Mouse (Mus musculus) forebrain, embryonic 16.5 days (tissue): ENCODE data around the gene Pxmp2. TPM values are rescaled to one million over a fixed set of nuclear protein-coding genes. Genes with fewer than 3 reads are reported as not detected.

Source experiments
- ATAC-seq: fragments of 200-750 bp; cut with Nextera tagmentation; 2 replicates; pipeline ENCODE4 v1.8.0; 2017; ENCODE audit warnings: mild to moderate bottlenecking, moderate library complexity
- H3K27ac ChIP-seq: fragments of 300-500 bp; sonication (generic); 2 replicates; pipeline ENCODE4 v1.5.1; 2014; ENCODE audit warnings: low read length, control low read depth
- H3K27me3 ChIP-seq: fragments of 300-500 bp; sonication (generic); replicated peaks from 2 replicates; pipeline ENCODE4 v1.6.1; 2014; ENCODE audit warnings: low read length; ENCODE audit not compliant: control insufficient read depth, insufficient read depth
- H3K36me3 ChIP-seq: fragments of 300-500 bp; sonication (generic); 2 replicates; pipeline ENCODE4 v1.6.1; 2014; ENCODE audit not compliant: control insufficient read depth, insufficient read depth
- H3K4me1 ChIP-seq: fragments of 300-500 bp; sonication (generic); replicated peaks from 2 replicates; pipeline ENCODE4 v1.6.1; 2014; ENCODE audit warnings: low read length; ENCODE audit not compliant: control insufficient read depth, insufficient read depth
- H3K4me2 ChIP-seq: fragments of 300-500 bp; sonication (generic); 2 replicates; pipeline ENCODE4 v1.6.1; 2014; ENCODE audit warnings: mild to moderate bottlenecking, low read length, control low read depth
- H3K4me3 ChIP-seq: fragments of 300-500 bp; sonication (generic); replicated peaks from 2 replicates; pipeline ENCODE4 v1.5.1; 2014; ENCODE audit warnings: mild to moderate bottlenecking, low read length, control low read depth
- H3K9ac ChIP-seq: fragments of 300-500 bp; sonication (generic); replicated peaks from 2 replicates; pipeline ENCODE4 v1.6.1; 2014; ENCODE audit warnings: low read depth, low read length, control low read depth
- H3K9me3 ChIP-seq: fragments of 300-500 bp; sonication (generic); 2 replicates; pipeline ENCODE4 v1.6.1; 2016; ENCODE audit warnings: low read length; ENCODE audit not compliant: control insufficient read depth
- WGBS: fragments of 180-500 bp; shearing (Covaris S2); extraction: QIAGEN DNeasy Blood & Tissue Kit; methylation state at CpG from one replicate; pipeline ENCODE4 v1.1.7; 2014; 5-methylcytosine and 5-hydroxymethylcytosine counted together
- polyA plus RNA-seq: library from polyadenylated mRNA; unstranded; fragments of >200 nt; fragmentation: Nextera tagmentation; extraction: Ambion mirVana; gene quantifications from 2 replicates; pipeline ENCODE4 v1.2.1, GENCODE M21; 2015

Pxmp2 gene
- polyA plus RNA-seq, 1 experiment from 2014 or later: 5.3 TPM

DNA sequence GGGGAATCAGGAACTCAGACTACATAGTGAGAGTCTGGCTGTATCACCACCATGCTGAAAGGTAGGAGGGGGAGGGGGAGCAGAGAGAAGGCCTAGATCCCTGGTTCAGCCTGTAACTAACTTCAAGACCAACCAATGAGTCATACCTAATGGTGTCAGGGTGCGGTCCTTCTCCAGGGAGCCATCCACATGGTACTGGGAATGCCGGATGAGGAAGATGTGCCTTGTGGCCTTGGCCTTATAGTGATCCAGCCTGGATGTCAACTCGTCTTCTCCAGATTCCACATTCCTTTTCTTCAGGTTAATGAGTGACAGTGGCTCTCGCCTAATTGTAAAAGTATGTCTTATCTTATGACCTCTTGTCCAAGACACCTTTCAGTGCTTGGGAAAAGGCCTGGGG is 19.0 kb downstream of the Pxmp2 start:
- H3K27ac ChIP-seq: no peak overlapping the region
- ATAC-seq: no peak
- 94% methylated on average over 4 of the region's 4 CpGs for WGBS

GRCm38 (mm10) chr5:110244091-110244490 is 41.9 kb downstream of the Pxmp2 start:
- Histone ChIP-seq H3K27ac (no peak overlapping the region), H3K4me3 (no peak overlapping the region), H3K4me2 (no peak overlapping the region), H3K9me3 (no peaks in the 10 kb centered on the region), H3K36me3 (peaks cover 50% of the 10 kb centered on the region), H3K4me1 (no peaks in the 10 kb centered on the region), H3K27me3 (no peaks in the 10 kb centered on the region), H3K9ac (no peak overlapping the region)
- WGBS: 85% methylated on average over 2 of the region's 2 CpGs
- no peak for ATAC-seq

More for the DNA sequence above, 19.0 kb downstream of the Pxmp2 start:
- H3K9ac ChIP-seq: no peak overlapping the region
- no peaks in the 10 kb centered on the region for H3K27me3 ChIP-seq
- no peak overlapping the region for H3K4me2 ChIP-seq
- H3K9me3 ChIP-seq: no peaks in the 10 kb centered on the region
- peaks cover 12% of the 10 kb centered on the region for H3K4me1 ChIP-seq
- H3K4me3 ChIP-seq: no peak overlapping the region
- H3K36me3 ChIP-seq: peaks cover 23% of the 10 kb centered on the region

DNA sequence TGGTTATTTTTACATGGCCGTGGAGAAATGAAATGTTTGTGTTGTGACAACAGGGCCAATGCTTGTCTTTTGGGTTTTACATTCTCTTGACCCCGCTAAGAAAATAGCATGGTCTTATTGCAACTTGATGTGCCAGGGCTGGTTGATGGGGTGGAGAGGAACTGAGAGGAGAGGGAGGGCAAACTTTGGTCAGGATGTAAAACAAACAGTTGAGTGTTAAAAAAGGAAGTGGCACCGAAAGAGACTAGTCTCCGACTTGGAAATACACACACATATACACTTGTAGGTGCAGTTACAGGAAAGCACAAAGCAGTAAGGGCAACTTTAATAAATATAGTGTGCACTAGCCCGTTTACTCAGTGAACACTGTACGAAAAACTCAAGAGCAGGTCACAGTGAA is 53.6 kb downstream of the Pxmp2 start:
- WGBS: 89% methylated on average over 6 of the region's 6 CpGs
- Histone ChIP-seq H3K4me3 (no peak overlapping the region), H3K27me3 (no peaks in the 10 kb centered on the region)

DNA sequence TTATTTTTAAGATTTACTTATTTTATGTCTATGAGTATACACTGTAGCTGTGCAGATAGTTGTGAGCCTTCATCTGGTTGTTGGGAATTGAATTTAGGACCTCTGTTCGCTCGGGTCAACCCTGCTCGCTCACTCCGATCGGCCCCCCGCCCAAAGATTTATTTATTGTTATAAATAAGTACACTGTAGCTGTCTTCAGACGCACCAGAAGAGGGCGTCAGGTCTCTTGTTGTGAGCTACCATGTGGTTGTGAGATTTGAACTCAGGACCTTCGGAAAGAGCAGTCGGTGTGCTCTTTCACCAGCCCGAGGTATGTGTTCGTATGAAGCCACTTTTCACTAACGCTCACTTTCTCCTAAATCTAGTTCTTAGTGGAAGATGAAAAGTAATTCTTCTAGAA is 54.3 kb downstream of the Pxmp2 start:
- Histone ChIP-seq H3K36me3 (peaks cover 6% of the 10 kb centered on the region), H3K27ac (no peak overlapping the region), H3K4me3 (peak overlapping the region; percentile 95), H3K9ac (peak overlapping the region; percentile 95), H3K9me3 (no peaks in the 10 kb centered on the region), H3K4me2 (peak overlapping the region; percentile 71), H3K27me3 (no peaks in the 10 kb centered on the region), H3K4me1 (peaks cover 23% of the 10 kb centered on the region)
- ATAC-seq: no peak
- WGBS: 44% methylated on average over 13 of the region's 13 CpGs

More for the DNA sequence above, 53.6 kb downstream of the Pxmp2 start:
- Histone ChIP-seq H3K36me3 (peaks cover 8% of the 10 kb centered on the region), H3K9ac (no peak overlapping the region), H3K4me2 (no peak overlapping the region; the same call in 1 of the 2 replicates), H3K9me3 (no peaks in the 10 kb centered on the region), H3K27ac (no peak overlapping the region), H3K4me1 (peaks cover 23% of the 10 kb centered on the region)
- no peak for ATAC-seq

DNA sequence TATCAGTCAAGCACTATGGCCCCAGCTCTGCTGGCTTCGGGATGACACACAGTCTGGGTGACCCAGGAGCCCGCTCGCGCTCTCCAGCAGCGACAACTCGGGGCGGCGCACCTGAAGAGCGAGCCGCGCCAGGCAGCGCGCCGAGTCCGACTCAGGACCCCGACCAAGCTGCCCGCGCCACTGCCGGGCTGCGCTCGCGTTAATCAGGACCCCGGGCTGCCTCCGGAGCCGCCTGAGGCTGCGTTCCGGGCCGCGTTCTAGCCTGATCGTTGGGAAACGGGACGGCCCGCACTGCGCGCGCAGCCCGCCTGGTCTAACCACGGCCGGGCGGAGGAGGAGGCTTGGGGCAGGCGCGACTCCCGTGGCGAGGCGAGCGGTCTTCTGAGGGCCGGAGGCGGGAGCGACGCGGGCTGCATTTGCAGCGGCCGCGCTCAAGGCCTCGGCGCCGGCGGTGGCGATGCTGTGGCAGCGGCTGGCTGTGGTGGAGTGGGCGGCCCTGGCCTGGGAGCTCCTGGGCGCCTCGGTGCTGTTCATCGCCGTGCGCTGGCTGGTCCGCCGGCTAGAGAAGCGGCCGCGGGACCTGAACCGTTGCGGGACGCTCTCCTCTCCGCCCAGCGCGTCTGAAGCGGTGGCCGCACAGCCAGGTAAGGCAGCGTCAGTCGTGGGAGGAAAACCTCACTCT is 55.1 kb downstream of the Pxmp2 start, which contains the start of gene Ankle2:
Gene Ankle2, plus strand, starts transcription at position 225 of the 682 bp plus-strand sequence.
- H3K27me3 ChIP-seq: no peaks in the 10 kb centered on the region
- 0% methylated on average over 76 of the region's 81 CpGs for WGBS
- no peaks in the 10 kb centered on the region for H3K9me3 ChIP-seq
- H3K27ac ChIP-seq: peak within 1 kb of the TSS; percentile 92
- no peaks in the 10 kb centered on the region; the same call in 1 of the 2 replicates for H3K36me3 ChIP-seq
- H3K4me2 ChIP-seq: peak within 1 kb of the TSS; percentile 77
- peaks cover 23% of the 10 kb centered on the region for H3K4me1 ChIP-seq
- H3K4me3 ChIP-seq: peak within 1 kb of the TSS; percentile 95
- ATAC-seq: peak; percentile 98
- H3K9ac ChIP-seq: peak within 1 kb of the TSS; percentile 95

DNA sequence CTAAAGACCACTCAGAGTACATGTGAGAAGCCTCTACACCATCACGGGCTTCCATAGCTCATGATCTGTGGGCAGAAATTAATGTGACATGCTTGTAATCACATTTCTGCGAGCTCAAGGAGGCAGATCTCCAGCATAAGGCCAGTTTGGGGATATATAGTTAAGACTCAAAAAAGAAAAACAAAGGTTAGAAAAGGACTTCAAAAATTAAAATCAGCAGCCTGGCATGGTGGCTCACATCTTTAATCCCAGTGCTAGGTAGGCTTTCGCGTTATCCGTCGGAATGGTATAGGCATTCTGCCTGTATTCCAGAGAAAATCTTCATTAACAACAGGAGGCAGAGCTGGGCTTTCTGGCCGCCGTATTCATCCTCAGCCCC is 55.6 kb downstream of the Pxmp2 start:
- H3K4me2 ChIP-seq: peak overlapping the region; percentile 77
- H3K36me3 ChIP-seq: peaks cover 1% of the 10 kb centered on the region; the same call in 1 of the 2 replicates
- peak overlapping the region; percentile 95 for H3K9ac ChIP-seq
- 6% methylated on average over 8 of the region's 8 CpGs for WGBS
- peak overlapping the region; percentile 92 for H3K27ac ChIP-seq
- no peaks in the 10 kb centered on the region for H3K9me3 ChIP-seq
- no peaks in the 10 kb centered on the region for H3K27me3 ChIP-seq
- ATAC-seq: 0 out of 2 replicates have a peak, but pooled peaks have one; percentile 3
- peaks cover 23% of the 10 kb centered on the region for H3K4me1 ChIP-seq
- H3K4me3 ChIP-seq: peak overlapping the region; percentile 95

DNA sequence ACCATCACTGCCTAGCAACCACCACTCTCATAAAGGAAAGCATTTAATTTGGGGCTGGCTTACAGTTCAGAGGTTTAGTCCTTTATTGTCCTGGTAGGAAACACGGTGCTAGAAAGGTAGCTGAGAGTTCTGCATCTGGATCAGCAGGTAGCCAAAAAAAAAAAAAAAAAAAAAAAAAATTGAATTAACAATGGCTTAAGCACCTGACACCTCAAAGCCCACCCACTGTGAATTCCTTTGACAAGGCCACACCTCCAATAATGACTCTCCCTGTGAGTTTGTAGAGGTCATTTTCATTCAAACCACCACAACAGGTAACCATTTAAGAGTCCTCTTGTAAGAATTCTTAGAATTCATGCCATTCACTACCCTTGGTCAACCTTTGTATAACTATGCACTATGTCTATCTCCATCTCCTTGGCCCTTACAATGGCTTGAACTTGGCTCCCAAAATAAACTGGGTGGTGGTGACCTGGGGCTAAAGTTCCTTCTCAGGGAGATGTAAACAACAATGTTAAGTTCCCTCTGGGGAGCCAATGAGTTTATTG is 58.6 kb downstream of the Pxmp2 start:
- H3K4me1 ChIP-seq: peaks cover 15% of the 10 kb centered on the region
- peaks cover 10% of the 10 kb centered on the region; the same call in 1 of the 2 replicates for H3K36me3 ChIP-seq
- H3K27ac ChIP-seq: no peak overlapping the region
- no peaks in the 10 kb centered on the region for H3K9me3 ChIP-seq
- ATAC-seq: no peak
- H3K4me3 ChIP-seq: no peak overlapping the region
- no peaks in the 10 kb centered on the region for H3K27me3 ChIP-seq
- H3K9ac ChIP-seq: no peak overlapping the region
- H3K4me2 ChIP-seq: no peak overlapping the region
- WGBS: 45% methylated on average over 1 of the region's 1 CpGs

DNA sequence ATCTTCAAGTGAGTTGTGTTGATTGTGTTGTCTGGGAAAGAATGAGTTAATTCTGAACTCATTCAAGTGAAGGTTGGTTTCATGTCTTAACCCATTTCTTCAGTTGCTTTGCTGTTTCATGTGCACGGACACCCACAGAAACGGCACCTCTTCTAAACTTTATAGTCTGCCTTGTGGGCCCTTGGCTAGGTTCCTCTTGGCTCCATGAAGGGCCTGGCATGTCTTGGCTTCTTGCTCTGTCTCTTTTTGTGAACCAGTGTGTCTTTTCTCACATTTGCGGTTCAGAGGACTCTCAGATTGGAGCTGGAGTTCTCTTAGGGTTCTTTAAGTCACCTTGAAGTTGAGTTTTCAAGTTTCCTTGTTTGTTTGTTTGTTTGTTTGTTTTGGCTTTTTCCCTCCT is 60.9 kb downstream of the Pxmp2 start:
- no peak overlapping the region for H3K9ac ChIP-seq
- WGBS: 88% methylated on average over 3 of the region's 3 CpGs
- ATAC-seq: no peak
- no peak overlapping the region for H3K4me2 ChIP-seq
- H3K4me1 ChIP-seq: peaks cover 3% of the 10 kb centered on the region
- H3K36me3 ChIP-seq: peaks cover 31% of the 10 kb centered on the region
- H3K4me3 ChIP-seq: no peak overlapping the region
- H3K27me3 ChIP-seq: no peaks in the 10 kb centered on the region
- no peak overlapping the region for H3K27ac ChIP-seq
- no peaks in the 10 kb centered on the region for H3K9me3 ChIP-seq
